Mouse (Mus musculus): ENCODE measurements around the gene Nppa.

DNA sequence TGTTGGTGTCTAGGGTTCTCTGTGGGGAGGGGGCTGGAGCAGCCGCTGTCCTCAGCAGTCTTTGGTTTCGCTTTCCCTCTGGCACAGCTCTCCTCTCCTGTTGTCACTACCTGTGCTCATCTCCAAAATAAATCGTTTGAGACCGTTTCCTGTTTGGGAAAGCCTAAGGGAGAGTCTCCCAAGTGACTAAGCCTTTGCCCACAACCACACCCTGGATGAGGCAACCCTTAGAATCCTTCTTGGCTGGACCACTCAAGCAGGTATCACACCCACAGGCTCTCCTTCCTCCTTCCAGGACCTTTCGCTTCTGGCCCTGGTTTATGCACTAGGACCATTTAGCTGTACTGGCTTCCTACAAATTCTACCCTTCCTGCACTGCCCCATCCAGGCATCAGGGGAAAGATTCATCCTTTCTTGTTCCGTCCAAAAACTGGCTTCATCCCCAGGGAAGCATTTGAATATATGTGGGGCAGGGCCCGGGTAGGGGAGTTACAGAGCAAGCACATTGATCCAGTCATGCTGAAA lies 6.9 kb upstream of the Nppa start:
- TF ChIP-seq POLR2A (IDR thresholded peaks at IDR 0.05; ENCODE audit: control insufficient read depth, low read depth, low read length), result no peak
- no peak for TF ChIP-seq CTCF (IDR thresholded peaks at IDR 0.05; ENCODE audit: control insufficient read depth, insufficient read depth, insufficient replicate concordance, low read depth, low read length)
